Mouse (Mus musculus) embryo, embryonic 11.5 days (tissue): ENCODE measurements around the gene Wdr11.

Experiments
- DNase-seq: peaks from one replicate; pipeline ENCODE4 v3.0.0-alpha.2; 2012; ENCODE audit warnings: low read depth, low spot score

Wdr11 gene

GRCm38 (mm10) chr7:129591371-129592131, at the start of gene Wdr11:
Gene Wdr11 (plus strand): TSS chr7:129591863.
- DNase-seq = peak; percentile 69

GRCm38 (mm10) chr7:129567541-129567940, 24.1 kb upstream of the Wdr11 start:
- no peak for DNase-seq

- DNase-seq = no peak
Observed at GRCm38 (mm10) chr7:129568338-129568737, 23.3 kb upstream of the Wdr11 start.

GRCm38 (mm10) chr7:129574471-129574870, 17.2 kb upstream of the Wdr11 start:
- no peak for DNase-seq

- no peak for DNase-seq
Observed at GRCm38 (mm10) chr7:129575110-129575784, 16.4 kb upstream of the Wdr11 start.

- peak; percentile 3 for DNase-seq
Observed at GRCm38 (mm10) chr7:129592132-129592745, 576 bp downstream of the Wdr11 start.

GRCm38 (mm10) chr7:129597186-129597585, 5.5 kb downstream of the Wdr11 start:
- DNase-seq = no peak

GRCm38 (mm10) chr7:129606291-129606690, 14.6 kb downstream of the Wdr11 start:
- no peak for DNase-seq

GRCm38 (mm10) chr7:129621141-129621540, 29.5 kb downstream of the Wdr11 start:
- no peak for DNase-seq

GRCm38 (mm10) chr7:129630351-129630750, 38.7 kb downstream of the Wdr11 start:
- no peak for DNase-seq

GRCm38 (mm10) chr7:129631453-129631852, 39.8 kb downstream of the Wdr11 start:
- no peak for DNase-seq

GRCm38 (mm10) chr7:129635898-129636640, 44.4 kb downstream of the Wdr11 start:
- DNase-seq = no peak

- DNase-seq = no peak
Observed at GRCm38 (mm10) chr7:129636992-129637391, 45.3 kb downstream of the Wdr11 start.

- no peak for DNase-seq
Observed at GRCm38 (mm10) chr7:129637906-129638475, 46.3 kb downstream of the Wdr11 start.

- no peak for DNase-seq
Observed at GRCm38 (mm10) chr7:129639006-129639405, 47.3 kb downstream of the Wdr11 start.

- DNase-seq = no peak
Observed at GRCm38 (mm10) chr7:129639833-129640232, 48.2 kb downstream of the Wdr11 start.

GRCm38 (mm10) chr7:129643290-129643689, 51.6 kb downstream of the Wdr11 start:
- no peak for DNase-seq

- DNase-seq = no peak
Observed at GRCm38 (mm10) chr7:129647798-129648197, 56.1 kb downstream of the Wdr11 start.

GRCm38 (mm10) chr7:129648938-129649337, 57.3 kb downstream of the Wdr11 start:
- peak; percentile 86 for DNase-seq

GRCm38 (mm10) chr7:129650717-129651116, 59.1 kb downstream of the Wdr11 start:
- no peak for DNase-seq

- no peak for DNase-seq
Observed at GRCm38 (mm10) chr7:129651781-129652180, 60.1 kb downstream of the Wdr11 start.
